Mouse (Mus musculus) frontal cortex, adult (tissue): ENCODE data around the gene Aldh1b1.

ENCODE experiments used
- ATAC-seq: cut with Nextera tagmentation; 2 replicates; pipeline ENCODE4 v1.9.2; 2017; ENCODE audit warnings: mild to moderate bottlenecking, moderate library complexity, mixed read lengths; ENCODE audit not compliant: low TSS enrichment

Aldh1b1 gene

DNA sequence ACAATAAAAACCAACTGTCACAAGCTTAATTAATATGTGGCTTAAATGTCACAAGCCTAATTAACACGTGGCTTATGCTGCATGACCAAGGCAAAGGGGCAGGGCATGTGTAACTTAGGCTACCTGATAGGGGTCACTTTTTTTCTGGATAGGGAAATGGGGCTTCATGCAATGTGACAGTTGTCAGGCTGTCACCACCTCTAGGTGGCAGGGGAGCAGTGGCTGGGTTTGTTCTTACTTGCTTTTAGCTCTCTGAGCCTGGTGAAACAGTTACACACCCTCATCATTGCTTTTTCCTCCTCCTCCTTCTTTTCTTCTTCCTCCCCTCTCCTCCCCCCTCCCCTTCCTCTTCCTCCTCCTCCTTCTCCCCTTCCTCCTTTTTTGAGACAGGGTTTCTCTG is 15.2 kb upstream of the Aldh1b1 start:
- no peak for ATAC-seq

- no peak for ATAC-seq
Measured at GRCm38 (mm10) chr4:45785959-45786358, 12.9 kb upstream of the Aldh1b1 start.

DNA sequence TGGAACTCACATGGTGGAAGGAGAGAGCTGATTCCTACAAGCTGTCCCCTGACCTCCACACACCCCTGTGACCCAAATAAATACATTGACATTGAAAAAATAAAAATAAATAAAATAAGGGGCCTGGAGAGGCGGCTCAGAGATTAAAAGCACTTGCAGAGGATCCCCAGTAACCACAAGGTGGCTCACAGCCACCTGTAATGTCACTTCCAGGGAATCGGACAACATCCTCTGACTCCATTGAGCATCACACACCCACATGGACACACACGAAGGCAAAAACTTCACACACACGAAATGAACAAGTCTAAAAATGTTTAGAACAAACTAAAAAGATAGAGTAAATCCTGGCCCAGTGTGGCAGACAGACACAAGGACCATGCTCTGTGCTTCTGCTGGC is 12.1 kb upstream of the Aldh1b1 start:
- no peak for ATAC-seq

- no peak for ATAC-seq
Measured at GRCm38 (mm10) chr4:45788446-45789081, 10.3 kb upstream of the Aldh1b1 start.

- peak; percentile 91 for ATAC-seq
Measured at GRCm38 (mm10) chr4:45789263-45789958, 9.4 kb upstream of the Aldh1b1 start.

GRCm38 (mm10) chr4:45790018-45790417 is 8.8 kb upstream of the Aldh1b1 start:
- no peak for ATAC-seq

- ATAC-seq: no peak
Measured at GRCm38 (mm10) chr4:45795191-45795811, 3.5 kb upstream of the Aldh1b1 start.

GRCm38 (mm10) chr4:45796760-45797159 is 2.1 kb upstream of the Aldh1b1 start:
- no peak for ATAC-seq

DNA sequence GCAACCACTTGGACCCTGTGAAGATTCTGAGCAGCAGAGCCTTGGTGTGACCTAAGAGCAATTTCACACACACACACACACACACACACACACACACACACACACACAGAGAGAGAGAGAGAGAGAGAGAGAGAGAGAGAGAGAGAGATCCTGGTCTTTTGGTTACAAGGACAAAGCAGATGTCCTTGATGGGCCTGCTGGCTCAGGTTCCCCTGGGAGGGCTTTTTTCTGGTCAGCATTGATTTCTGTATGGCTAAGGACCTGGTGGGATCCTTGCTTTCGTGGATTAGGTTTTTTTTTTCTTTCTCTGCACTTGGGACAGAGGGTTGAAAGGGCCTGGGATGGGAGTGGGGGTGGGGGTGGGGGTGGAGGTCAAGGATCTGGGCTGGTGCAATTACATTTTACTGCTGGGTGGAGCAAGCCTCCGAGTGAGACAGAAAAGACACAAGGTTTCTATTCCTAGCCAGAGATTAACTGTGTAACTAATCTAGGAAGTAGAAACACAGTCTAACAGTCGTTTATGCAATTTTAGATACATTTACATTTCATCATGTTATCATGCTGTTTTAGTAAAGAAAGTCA is 1.2 kb downstream of the Aldh1b1 start:
- no peak for ATAC-seq

- ATAC-seq: no peak
Measured at GRCm38 (mm10) chr4:45802900-45803299, 4.1 kb downstream of the Aldh1b1 start.

- ATAC-seq: no peak
Measured at GRCm38 (mm10) chr4:45808034-45808433, 9.2 kb downstream of the Aldh1b1 start.

GRCm38 (mm10) chr4:45811250-45811649 is 12.4 kb downstream of the Aldh1b1 start:
- ATAC-seq: no peak

DNA sequence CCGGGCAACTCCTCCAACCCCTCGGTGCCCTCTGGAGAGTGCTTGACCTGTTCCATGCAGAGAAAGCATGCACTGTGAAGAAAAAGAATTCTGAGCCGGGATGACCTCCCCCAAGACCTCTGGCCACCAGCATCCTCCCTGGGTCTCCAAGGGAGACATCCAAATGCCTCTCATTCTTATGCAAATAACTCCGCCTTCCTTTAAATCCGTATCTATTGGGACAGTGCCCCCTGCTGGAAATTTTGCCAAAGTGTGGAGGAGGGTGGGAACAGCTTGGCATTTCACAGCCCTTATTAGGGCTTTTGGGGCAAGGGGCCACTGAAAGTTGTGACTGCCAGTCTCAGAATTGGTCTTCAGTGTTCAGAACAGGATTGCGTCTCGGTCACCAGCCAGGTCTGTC is 16.7 kb downstream of the Aldh1b1 start:
- 0 out of 2 replicates have a peak, but pooled peaks have one; percentile 31 for ATAC-seq

- no peak for ATAC-seq
Measured at GRCm38 (mm10) chr4:45818814-45819207, 20.0 kb downstream of the Aldh1b1 start.

GRCm38 (mm10) chr4:45819208-45819931 is 20.5 kb downstream of the Aldh1b1 start:
- ATAC-seq: peak; percentile 73

DNA sequence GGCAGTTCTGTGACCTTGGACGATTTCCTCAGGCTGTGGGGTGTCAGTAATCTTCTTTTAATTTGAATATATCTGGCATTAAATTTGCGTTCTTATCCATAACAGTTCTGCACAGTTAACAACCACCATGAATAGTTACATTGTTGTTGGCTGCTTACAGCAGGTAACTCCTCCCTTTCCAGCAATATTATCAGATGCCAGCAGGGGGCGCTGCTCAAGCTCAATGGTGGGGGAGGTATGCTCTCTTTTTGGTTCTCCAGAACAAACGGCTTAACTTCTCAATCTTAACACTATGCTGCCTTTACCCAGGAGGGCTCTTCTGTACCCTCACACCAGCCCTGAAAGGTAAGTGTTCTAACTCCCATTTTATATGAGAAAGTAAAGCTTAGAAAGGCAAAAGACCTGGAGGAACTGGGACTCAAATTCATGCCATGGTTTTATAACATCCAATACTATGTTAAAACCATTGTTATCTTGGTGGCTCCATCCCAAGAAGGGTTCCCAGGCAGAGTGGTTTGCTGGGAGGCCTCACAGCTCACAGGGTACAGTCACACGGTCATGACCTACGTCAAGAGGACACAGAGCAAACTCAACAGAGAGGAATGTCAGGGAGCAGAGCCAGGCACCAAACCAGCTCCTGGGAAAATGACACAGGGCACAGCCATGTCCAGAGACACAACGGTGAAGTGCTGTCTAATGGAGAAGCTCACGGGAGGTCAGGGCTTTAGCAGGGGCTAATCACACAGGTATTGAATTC is 21.4 kb downstream of the Aldh1b1 start:
- peak; percentile 75 for ATAC-seq

DNA sequence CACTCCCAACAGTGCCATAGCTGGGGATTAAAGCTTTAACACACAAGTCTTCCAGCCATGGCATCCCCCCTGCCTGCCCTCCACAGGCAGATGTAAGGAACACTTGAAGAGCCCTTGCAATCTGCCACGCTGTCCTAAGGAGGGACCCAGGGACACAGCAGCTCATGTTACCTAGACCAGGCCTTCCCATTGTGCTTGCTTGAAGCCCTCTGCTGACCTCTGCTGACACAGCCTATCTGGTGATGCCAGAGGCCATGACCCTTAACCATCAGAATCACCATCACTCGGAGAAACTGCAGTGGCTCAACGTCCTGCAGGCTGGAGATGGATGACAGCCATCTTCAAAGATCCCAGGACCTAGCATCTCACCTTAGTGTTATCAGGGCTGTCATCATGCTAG is 23.2 kb downstream of the Aldh1b1 start:
- ATAC-seq: no peak

GRCm38 (mm10) chr4:45822781-45823575 is 24.2 kb downstream of the Aldh1b1 start:
- ATAC-seq: no peak

DNA sequence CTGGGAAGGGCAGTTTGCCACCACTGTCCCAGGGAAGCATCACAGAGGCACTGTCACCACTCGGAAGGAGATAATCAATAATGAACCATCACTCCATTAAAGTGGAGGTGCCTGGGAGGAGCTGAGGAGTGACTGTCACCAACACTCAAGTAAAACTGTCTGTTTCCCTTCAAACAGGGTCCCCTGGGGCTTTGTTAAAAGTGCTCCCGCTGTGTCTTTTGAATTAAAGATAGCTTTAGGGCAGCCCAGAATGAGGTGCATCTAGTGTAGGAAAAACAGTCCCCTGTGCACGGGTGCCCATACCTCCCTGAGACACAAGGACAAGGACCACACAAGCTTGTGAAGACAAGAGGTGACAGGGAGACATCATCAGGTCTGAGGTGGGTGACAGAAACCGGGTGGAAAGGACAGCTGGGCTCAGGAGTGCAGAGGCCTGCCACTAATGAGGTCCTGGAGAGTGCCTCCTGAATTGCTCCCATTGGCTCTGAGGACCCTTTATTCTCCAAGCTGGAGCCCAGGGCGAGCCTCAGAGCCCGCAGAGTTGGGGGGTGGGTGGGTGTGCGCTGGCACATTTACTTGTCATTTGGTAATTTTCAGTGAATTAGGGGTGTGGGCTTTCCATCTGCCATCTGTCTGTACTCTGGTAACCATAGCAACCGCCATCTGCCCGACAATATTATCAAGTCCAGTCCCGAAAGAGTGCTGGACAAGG is 25.4 kb downstream of the Aldh1b1 start:
- no peak for ATAC-seq
